Mouse (Mus musculus): ENCODE results near the gene Vmn2r111.
"Not testable (repeated sequence)": the region's sequence is repeated elsewhere in the genome, so short reads cannot be mapped to it uniquely, and the experiment has no call there.

DNA sequence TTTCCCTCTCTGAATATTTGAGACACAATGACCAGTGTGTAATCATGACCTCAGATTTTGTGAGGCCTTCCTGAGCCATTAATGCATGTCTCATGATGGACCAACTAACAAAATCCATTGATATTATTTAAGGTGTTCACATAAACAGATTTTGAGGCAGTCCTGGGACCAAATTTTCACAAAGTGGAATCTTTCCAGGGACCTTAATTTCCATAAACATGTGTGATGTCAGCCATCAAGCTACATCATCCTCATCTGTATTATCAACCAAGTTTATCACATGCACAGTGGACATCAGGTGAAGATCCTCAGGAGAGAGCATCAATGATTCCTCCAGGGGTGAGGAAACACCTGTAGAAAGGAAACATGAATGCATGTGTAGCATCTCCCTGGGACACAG lies 27.4 kb upstream of the Vmn2r111 start, which contains the start of gene Vmn2r112:
- not testable (repeated sequence) for TF ChIP-seq EP300, CTCF (IDR thresholded peaks at IDR 0.05)
